Mouse (Mus musculus): ENCODE data around the gene Mas1. TPM values are rescaled to one million over a fixed set of nuclear protein-coding genes. Genes with fewer than 3 reads are reported as not detected.

Mas1 gene
- polyA plus RNA-seq, 1 experiment from 2014 or later: 0.20 TPM

DNA sequence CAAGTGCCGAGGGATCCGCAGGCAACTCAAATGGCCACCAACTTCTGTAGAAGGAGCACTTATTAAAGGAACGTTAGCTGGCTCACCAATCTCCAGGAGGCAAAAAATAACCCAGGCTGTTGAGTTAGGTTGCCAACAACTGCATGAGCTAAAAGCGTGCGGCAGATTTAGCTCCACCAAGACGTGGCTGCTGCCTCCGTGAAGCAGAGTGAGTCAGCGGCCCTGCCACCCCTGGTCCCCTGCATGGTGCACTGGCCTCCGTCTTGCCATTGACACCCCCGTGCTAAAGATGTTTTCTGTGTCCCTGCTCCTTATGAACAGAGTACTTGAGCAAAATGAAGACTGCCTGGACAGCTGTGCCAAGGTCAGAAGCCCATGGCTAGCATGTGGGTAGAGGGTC lies 1.1 kb downstream of the Mas1 start:
- WGBS: 82% methylated on average over 10 of the region's 10 CpGs
- Histone ChIP-seq H3K4me3 (no peak overlapping the region), H3K9me3 (no peaks in the 10 kb centered on the region), H3K4me2 (replicated peaks) (no peak overlapping the region), H3K9ac (replicated peaks) (no peak overlapping the region), H3K27me3 (no peaks in the 10 kb centered on the region), H3K36me3 (no peaks in the 10 kb centered on the region), H3K27ac (replicated peaks) (no peak overlapping the region), H3K4me1 (no peaks in the 10 kb centered on the region)
- no peak for ATAC-seq (ENCODE audit: low FRiP score, low read depth)

GRCm38 (mm10) chr17:12865407-12865806 lies 2.5 kb downstream of the Mas1 start:
- no peak for ATAC-seq (ENCODE audit: low FRiP score, low read depth)
- no peak overlapping the region for H3K9ac ChIP-seq (replicated peaks)
- no peak overlapping the region for H3K4me2 ChIP-seq (replicated peaks)
- H3K4me3 ChIP-seq: no peak overlapping the region
- no peak overlapping the region for H3K27ac ChIP-seq (replicated peaks)
- no peaks in the 10 kb centered on the region for H3K27me3 ChIP-seq
- 51% methylated on average over 3 of the region's 3 CpGs for WGBS
- no peaks in the 10 kb centered on the region for H3K36me3 ChIP-seq
- no peaks in the 10 kb centered on the region for H3K4me1 ChIP-seq
- no peaks in the 10 kb centered on the region for H3K9me3 ChIP-seq

DNA sequence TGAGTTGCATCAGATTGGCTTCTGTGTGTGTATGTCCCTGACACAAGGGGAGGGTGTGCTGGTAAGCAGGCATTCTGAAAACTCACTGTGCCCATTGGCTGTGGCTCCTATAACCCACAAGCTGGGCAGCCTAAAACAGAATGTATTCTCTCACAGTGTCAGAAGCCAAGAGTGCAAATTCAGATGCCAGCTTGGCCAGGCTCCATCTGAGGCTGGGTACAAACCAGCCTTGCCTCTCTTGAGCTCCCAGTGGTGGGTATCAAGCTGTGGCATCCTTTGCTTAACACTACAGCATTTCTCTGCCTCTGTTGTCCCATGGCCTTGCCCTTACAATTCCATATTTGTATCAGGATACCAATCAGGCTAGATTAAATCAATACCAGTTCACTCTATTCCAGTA lies 3.8 kb downstream of the Mas1 start:
- H3K36me3 ChIP-seq: no peaks in the 10 kb centered on the region
- H3K9ac ChIP-seq (replicated peaks): no peak overlapping the region
- H3K4me1 ChIP-seq: no peaks in the 10 kb centered on the region
- no peak overlapping the region for H3K4me2 ChIP-seq (replicated peaks)
- H3K27ac ChIP-seq (replicated peaks): no peak overlapping the region
- no peak overlapping the region for H3K4me3 ChIP-seq
- ATAC-seq (ENCODE audit: low FRiP score, low read depth): no peak
- no peaks in the 10 kb centered on the region for H3K9me3 ChIP-seq
- no peaks in the 10 kb centered on the region for H3K27me3 ChIP-seq

DNA sequence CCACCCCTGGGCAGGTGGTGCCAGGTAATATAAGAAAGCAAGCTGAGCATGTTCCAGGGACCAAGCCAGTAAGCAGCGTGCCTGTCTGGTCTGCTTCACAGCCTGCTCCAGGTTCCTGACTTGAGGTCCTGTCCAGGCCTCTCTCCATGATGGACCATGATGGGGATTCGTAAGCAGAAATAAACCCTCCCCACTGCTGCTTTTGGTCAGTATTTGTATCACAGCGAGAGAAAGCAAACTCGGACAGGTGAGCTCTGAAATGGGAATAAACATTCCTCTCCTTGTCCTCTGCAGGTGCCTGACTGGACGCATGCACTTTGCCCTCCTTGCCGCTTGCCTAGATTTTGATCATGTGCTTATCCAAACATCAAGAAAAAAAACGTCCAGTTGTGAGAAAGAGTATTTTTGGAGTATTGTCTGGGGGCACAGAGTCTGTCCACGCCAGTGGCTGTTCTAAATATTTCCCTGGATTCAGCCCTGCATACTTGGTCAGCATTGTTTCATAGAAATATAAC lies 8.9 kb downstream of the Mas1 start:
- no peak overlapping the region for H3K4me2 ChIP-seq (replicated peaks)
- H3K4me3 ChIP-seq: no peak overlapping the region
- no peak for ATAC-seq (ENCODE audit: low FRiP score, low read depth)
- no peak overlapping the region for H3K27ac ChIP-seq (replicated peaks)
- H3K27me3 ChIP-seq: no peaks in the 10 kb centered on the region
- H3K36me3 ChIP-seq: no peaks in the 10 kb centered on the region
- H3K9ac ChIP-seq (replicated peaks): no peak overlapping the region
- WGBS: 79% methylated on average over 8 of the region's 8 CpGs
- no peaks in the 10 kb centered on the region for H3K4me1 ChIP-seq
- H3K9me3 ChIP-seq: no peaks in the 10 kb centered on the region

- H3K36me3 ChIP-seq: no peaks in the 10 kb centered on the region
- no peaks in the 10 kb centered on the region for H3K27me3 ChIP-seq
- H3K4me2 ChIP-seq (replicated peaks): no peak overlapping the region
- ATAC-seq (ENCODE audit: low FRiP score, low read depth): no peak
- no peaks in the 10 kb centered on the region for H3K4me1 ChIP-seq
- H3K9ac ChIP-seq (replicated peaks): no peak overlapping the region
- H3K27ac ChIP-seq (replicated peaks): no peak overlapping the region
- no peak overlapping the region for H3K4me3 ChIP-seq
- no peaks in the 10 kb centered on the region for H3K9me3 ChIP-seq
- WGBS: 47% methylated on average over 4 of the region's 4 CpGs
Observed at GRCm38 (mm10) chr17:12858072-12858471, 9.9 kb downstream of the Mas1 start.

DNA sequence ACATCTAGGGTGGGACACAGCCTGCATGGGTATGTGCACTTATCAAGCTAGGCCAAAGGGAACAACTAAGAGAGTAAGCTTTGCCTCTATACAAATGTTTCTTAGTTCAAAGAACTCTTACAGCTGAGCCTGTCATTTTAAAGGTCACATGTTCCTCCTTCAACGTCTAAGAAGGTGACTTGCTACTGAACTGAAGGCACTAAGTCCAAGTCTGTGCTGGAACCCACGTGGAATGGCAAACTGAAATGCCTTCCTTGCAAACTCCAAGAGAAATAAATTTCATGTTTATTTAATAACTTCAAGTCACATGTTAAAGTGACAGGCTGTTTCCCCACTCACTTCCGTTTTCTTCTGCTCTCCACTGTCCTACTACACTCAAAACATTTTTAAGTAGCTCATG lies 10.5 kb downstream of the Mas1 start:
- no peak overlapping the region for H3K4me2 ChIP-seq (replicated peaks)

GRCm38 (mm10) chr17:12854386-12854785 lies 13.6 kb downstream of the Mas1 start:
- no peaks in the 10 kb centered on the region for H3K27me3 ChIP-seq
- H3K4me3 ChIP-seq: no peak overlapping the region
- no peaks in the 10 kb centered on the region for H3K9me3 ChIP-seq
- H3K4me2 ChIP-seq (replicated peaks): no peak overlapping the region
- ATAC-seq (ENCODE audit: low FRiP score, low read depth): no peak
- whole genome bisulfite sequencing: 90% methylated on average over 11 of the region's 11 CpGs
- no peak overlapping the region for H3K27ac ChIP-seq (replicated peaks)
- H3K4me1 ChIP-seq: no peaks in the 10 kb centered on the region
- H3K9ac ChIP-seq (replicated peaks): no peak overlapping the region
- no peaks in the 10 kb centered on the region for H3K36me3 ChIP-seq

More for the DNA sequence above, 10.5 kb downstream of the Mas1 start:
- Histone ChIP-seq H3K9me3 (no peaks in the 10 kb centered on the region), H3K9ac (replicated peaks) (no peak overlapping the region), H3K36me3 (no peaks in the 10 kb centered on the region), H3K4me1 (no peaks in the 10 kb centered on the region), H3K4me3 (no peak overlapping the region), H3K27me3 (no peaks in the 10 kb centered on the region), H3K27ac (replicated peaks) (no peak overlapping the region)
- ATAC-seq (ENCODE audit: low FRiP score, low read depth): no peak
- WGBS: 65% methylated on average over 3 of the region's 3 CpGs

GRCm38 (mm10) chr17:12853821-12854220 lies 14.1 kb downstream of the Mas1 start:
- Histone ChIP-seq H3K4me2 (replicated peaks) (no peak overlapping the region), H3K4me3 (no peak overlapping the region), H3K27me3 (no peaks in the 10 kb centered on the region), H3K4me1 (no peaks in the 10 kb centered on the region), H3K9ac (replicated peaks) (no peak overlapping the region), H3K36me3 (no peaks in the 10 kb centered on the region), H3K9me3 (no peaks in the 10 kb centered on the region), H3K27ac (replicated peaks) (no peak overlapping the region)
- ATAC-seq (ENCODE audit: low FRiP score, low read depth): no peak
- WGBS: 93% methylated on average over 2 of the region's 2 CpGs

DNA sequence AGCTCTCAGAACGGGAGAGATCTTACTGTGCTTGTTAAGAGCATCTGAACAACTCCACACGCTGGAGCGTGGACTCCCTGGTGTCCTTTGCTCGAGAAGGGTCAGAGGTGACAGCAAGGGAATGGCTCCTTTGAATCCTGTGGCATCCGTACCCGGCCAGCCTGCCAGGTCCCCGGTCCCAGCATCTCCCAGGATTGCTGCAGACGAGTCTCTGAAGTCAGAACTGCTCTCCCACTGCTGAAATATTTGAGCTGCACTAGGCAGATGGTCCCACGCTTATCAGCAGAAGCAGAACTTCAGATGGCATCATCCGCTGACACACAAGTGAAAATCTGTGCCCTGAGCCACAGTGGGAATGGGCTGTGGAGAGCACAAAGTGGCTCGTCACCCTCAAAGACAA lies 16.3 kb downstream of the Mas1 start:
- Histone ChIP-seq H3K4me3 (no peak overlapping the region), H3K9ac (replicated peaks) (no peak overlapping the region), H3K27me3 (no peaks in the 10 kb centered on the region), H3K4me1 (no peaks in the 10 kb centered on the region), H3K4me2 (replicated peaks) (no peak overlapping the region), H3K36me3 (no peaks in the 10 kb centered on the region), H3K9me3 (no peaks in the 10 kb centered on the region), H3K27ac (replicated peaks) (no peak overlapping the region)
- ATAC-seq (ENCODE audit: low FRiP score, low read depth): no peak
- 75% methylated on average over 11 of the region's 11 CpGs for whole genome bisulfite sequencing

- Histone ChIP-seq H3K4me3 (no peak overlapping the region), H3K36me3 (no peaks in the 10 kb centered on the region), H3K27ac (replicated peaks) (no peak overlapping the region), H3K9ac (replicated peaks) (no peak overlapping the region), H3K4me1 (no peaks in the 10 kb centered on the region), H3K27me3 (no peaks in the 10 kb centered on the region), H3K4me2 (replicated peaks) (no peak overlapping the region), H3K9me3 (no peaks in the 10 kb centered on the region)
- 93% methylated on average over 8 of the region's 8 CpGs for WGBS
- ATAC-seq (ENCODE audit: low FRiP score, low read depth): no peak
Observed at GRCm38 (mm10) chr17:12849778-12850382, 18.1 kb downstream of the Mas1 start.

- Histone ChIP-seq H3K36me3 (no peaks in the 10 kb centered on the region), H3K4me3 (no peak overlapping the region), H3K4me2 (replicated peaks) (no peak overlapping the region), H3K4me1 (no peaks in the 10 kb centered on the region), H3K9ac (replicated peaks) (no peak overlapping the region), H3K27ac (replicated peaks) (no peak overlapping the region), H3K27me3 (no peaks in the 10 kb centered on the region), H3K9me3 (no peaks in the 10 kb centered on the region)
- 65% methylated on average over 4 of the region's 4 CpGs for WGBS
- ATAC-seq (ENCODE audit: low FRiP score, low read depth): no peak
Observed at GRCm38 (mm10) chr17:12847736-12848135, 20.2 kb downstream of the Mas1 start.

DNA sequence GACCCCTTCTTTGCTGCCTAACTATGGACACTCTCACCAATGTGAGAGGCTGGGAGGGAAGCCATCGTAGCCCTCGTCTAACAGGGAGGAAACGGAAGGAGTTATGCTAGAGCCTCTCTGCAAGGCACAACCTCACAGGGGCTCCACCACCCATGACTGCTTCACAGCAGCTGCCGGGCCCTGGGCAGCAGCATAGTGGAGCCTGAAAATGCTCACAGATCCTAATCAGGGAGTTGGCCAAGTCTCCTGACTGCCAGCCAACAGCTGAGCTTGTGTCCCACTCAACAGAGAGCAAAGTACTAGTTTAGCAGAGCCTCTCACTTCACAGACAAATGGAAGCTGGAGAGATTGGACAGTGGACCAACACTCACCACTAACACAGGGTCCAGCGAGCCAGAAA lies 21.5 kb downstream of the Mas1 start:
- Histone ChIP-seq H3K4me2 (replicated peaks) (no peak overlapping the region), H3K36me3 (no peaks in the 10 kb centered on the region), H3K27me3 (no peaks in the 10 kb centered on the region), H3K9me3 (no peaks in the 10 kb centered on the region), H3K27ac (replicated peaks) (no peak overlapping the region), H3K4me3 (no peak overlapping the region), H3K4me1 (no peaks in the 10 kb centered on the region), H3K9ac (replicated peaks) (no peak overlapping the region)
- no peak for ATAC-seq (ENCODE audit: low FRiP score, low read depth)
- WGBS: 83% methylated on average over 5 of the region's 5 CpGs

DNA sequence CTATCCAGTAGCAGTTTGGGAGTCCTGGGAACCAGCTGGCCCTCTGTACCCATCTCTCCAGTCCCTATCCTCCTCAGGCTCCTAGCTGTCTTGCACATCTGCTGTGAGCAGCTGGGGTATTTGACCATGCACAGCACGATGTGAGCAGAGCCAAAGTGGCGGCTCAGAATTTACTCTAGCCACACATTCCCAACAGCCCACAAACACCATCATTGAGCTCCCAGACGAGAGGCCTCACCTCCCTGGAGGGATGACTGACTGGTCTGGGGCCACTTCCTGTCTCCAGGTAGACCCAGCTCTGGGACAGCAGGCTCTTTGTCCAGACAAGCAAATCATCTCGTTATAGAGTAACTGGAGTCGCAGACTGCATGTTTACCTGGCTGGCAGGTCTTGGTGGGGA lies 22.1 kb downstream of the Mas1 start:
- Histone ChIP-seq H3K4me3 (no peak overlapping the region), H3K4me2 (replicated peaks) (no peak overlapping the region), H3K9ac (replicated peaks) (no peak overlapping the region), H3K4me1 (no peaks in the 10 kb centered on the region), H3K36me3 (no peaks in the 10 kb centered on the region), H3K27me3 (no peaks in the 10 kb centered on the region), H3K27ac (replicated peaks) (no peak overlapping the region), H3K9me3 (no peaks in the 10 kb centered on the region)
- WGBS: 63% methylated on average over 5 of the region's 5 CpGs
- no peak for ATAC-seq (ENCODE audit: low FRiP score, low read depth)

Measured in midbrain, embryonic 12.5 days (tissue).